Mouse (Mus musculus) embryonic stem cell, embryonic (primary cell): ENCODE data around the gene Tln2.

Source experiments
- CTCF ChIA-PET, 4 experiments: fragments of 300-600 bp in 2 of 4; fragments of 350-600 bp in 2 of 4; sonication (Branson Sonifier 250); formaldehyde crosslinking; loops; one replicate each; lab custom pipeline; 2022; ENCODE audit warnings: inconsistent platforms in 2 of 4; lab: Charles Lee
- POLR2A ChIA-PET, 4 experiments: fragments of 300-600 bp in 2 of 4; fragments of 350-600 bp in 2 of 4; sonication (Branson Sonifier 250); formaldehyde crosslinking; loops; one replicate each; lab custom pipeline; 2022; ENCODE audit warnings: antibody characterized with exemption in 4 of 4, inconsistent platforms in 1 of 4; lab: Charles Lee

Tln2 gene

DNA sequence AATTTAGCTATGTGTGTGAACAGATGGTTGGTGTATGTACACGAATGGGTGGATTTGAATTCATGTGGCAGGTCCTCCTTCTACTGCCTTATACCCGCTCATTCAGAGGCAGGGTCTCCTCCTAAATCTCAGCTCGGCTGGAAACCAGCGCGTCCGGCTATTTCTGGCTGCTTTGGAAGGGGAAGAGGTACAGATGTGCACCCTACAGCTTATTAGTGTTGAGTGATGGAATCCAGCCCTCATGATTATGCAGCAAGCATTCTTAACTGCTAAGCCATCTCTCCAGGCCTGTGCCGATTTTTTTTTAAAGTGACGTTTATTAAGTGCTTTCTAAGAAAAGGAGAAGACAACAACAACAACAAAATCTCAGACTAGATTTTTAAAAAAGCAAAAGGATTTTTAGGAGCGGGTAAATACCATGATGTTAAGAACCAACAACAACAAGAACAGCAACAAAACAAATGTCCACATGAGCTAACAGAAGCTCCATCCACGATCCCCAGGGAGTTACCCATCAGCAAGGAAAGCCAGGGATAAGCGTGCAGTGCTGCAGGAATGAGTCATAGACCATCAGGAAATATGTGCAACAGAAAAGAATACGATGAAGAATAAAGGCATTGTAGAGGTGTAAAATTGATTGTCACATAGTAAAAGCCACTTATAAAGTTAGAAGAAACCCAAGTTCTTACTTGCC is 130.2 kb downstream of the Tln2 start:
- ChIA-PET POLR2A (interaction anchor here in 1 of 4 experiments (1.2 kb wide), 1 partner anchor 26 kb away, joined by 3 read pairs; no protein-coding TSS in a partner anchor), CTCF (interaction anchor here in 2 of 4 experiments (0.6 kb wide), 2 partner anchors 11 to 428 kb away, joined by 3 to 4 read pairs; no protein-coding TSS in a partner anchor)

- ChIA-PET CTCF (no interaction called here), POLR2A (interaction anchor here in 1 of 4 experiments (1.2 kb wide), 1 partner anchor 26 kb away, joined by 3 read pairs; no protein-coding TSS in a partner anchor)
These were observed 131.0 kb downstream of the Tln2 start for GRCm38 (mm10) chr9:67428306-67429047.

- CTCF ChIA-PET, result no interaction called here
- POLR2A ChIA-PET, result no interaction called here
These were observed 133.2 kb downstream of the Tln2 start for GRCm38 (mm10) chr9:67426304-67426703.

DNA sequence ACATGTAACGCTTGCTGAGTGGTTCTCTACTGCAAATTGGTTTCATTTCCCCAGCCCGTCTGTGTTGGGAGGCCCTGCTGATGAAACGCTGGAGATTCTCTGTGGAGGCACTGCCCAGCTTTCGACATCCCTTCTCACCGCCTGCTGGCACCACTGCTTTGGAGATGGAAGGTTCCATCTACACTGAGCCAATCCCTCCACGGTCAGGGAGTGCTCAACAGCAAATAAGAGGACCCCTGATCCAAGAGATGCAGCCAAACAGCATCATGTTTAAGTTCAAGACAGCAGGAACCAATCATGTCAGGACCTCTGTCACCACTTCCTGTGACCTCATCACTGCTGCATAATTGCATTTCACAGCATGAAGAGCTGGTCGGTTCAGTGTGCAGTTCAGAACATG is 135.4 kb downstream of the Tln2 start:
- CTCF ChIA-PET, result no interaction called here
- POLR2A ChIA-PET, result no interaction called here

- ChIA-PET CTCF (interaction anchor here in 2 of 4 experiments (0.6 to 0.7 kb wide), 2 partner anchors 12 to 431 kb away, joined by 3 to 6 read pairs; no protein-coding TSS in a partner anchor), POLR2A (interaction anchor here in 1 of 4 experiments (1.3 kb wide), 1 partner anchor 148 kb away, joined by 3 read pairs; no protein-coding TSS in a partner anchor)
These were observed 141.4 kb downstream of the Tln2 start for GRCm38 (mm10) chr9:67418092-67418491.

- ChIA-PET CTCF (interaction anchor here in 1 of 4 experiments (0.6 kb wide), 1 partner anchor 545 kb away, joined by 3 read pairs; no protein-coding TSS in a partner anchor), POLR2A (no interaction called here)
These were observed 148.8 kb downstream of the Tln2 start for GRCm38 (mm10) chr9:67410667-67411066.

- ChIA-PET POLR2A (interaction anchor here in 1 of 4 experiments (1.6 kb wide), 1 partner anchor 112 kb away, joined by 3 read pairs; no protein-coding TSS in a partner anchor), CTCF (interaction anchor here in 1 of 4 experiments (0.7 kb wide), 1 partner anchor 147 kb away, joined by 5 read pairs; no protein-coding TSS in a partner anchor)
These were observed 154.8 kb downstream of the Tln2 start for GRCm38 (mm10) chr9:67404736-67405135.

- POLR2A ChIA-PET, result interaction anchor here in 1 of 4 experiments (1.0 kb wide), 1 partner anchor 10 kb away, joined by 3 read pairs; no protein-coding TSS in a partner anchor
- CTCF ChIA-PET, result interaction anchor here (0.6 to 1.0 kb wide), 6 partner anchors 17 to 369 kb away, joined by 3 to 9 read pairs (median 4); no protein-coding TSS in a partner anchor
These were observed 159.9 kb downstream of the Tln2 start for GRCm38 (mm10) chr9:67399563-67399962.

DNA sequence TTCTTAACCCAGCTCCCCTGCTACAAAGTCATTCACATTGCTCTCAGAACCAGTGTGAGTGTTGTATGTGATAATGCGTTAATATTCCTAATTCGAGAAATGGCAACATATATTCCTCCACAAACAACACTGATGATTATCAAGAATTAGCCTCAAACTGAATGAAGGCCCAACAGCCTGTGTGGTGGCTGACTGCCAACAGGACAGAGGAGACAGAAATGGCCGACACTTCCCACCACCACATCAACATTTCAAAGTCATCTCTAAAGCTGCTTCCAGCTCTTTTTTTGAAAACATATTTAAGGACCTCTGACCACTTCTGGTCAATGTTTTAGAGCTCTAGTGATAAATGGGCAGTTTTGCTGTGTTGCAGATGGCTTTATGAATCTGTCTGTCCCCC is 161.7 kb downstream of the Tln2 start:
- POLR2A ChIA-PET, result no interaction called here

GRCm38 (mm10) chr9:67396446-67396845 is 163.1 kb downstream of the Tln2 start:
- POLR2A ChIA-PET, result no interaction called here
- CTCF ChIA-PET, result no interaction called here

More for the DNA sequence above, 161.7 kb downstream of the Tln2 start:
- CTCF ChIA-PET, result no interaction called here

- CTCF ChIA-PET, result no interaction called here
- POLR2A ChIA-PET, result interaction anchor here in 1 of 4 experiments (1.9 kb wide), 1 partner anchor 10 kb away, joined by 7 read pairs; no protein-coding TSS in a partner anchor
These were observed 175.4 kb downstream of the Tln2 start for GRCm38 (mm10) chr9:67384028-67384590.

GRCm38 (mm10) chr9:67380095-67380494 is 179.4 kb downstream of the Tln2 start:
- POLR2A ChIA-PET, result no interaction called here

GRCm38 (mm10) chr9:67378772-67379171 is 180.7 kb downstream of the Tln2 start:
- POLR2A ChIA-PET, result interaction anchor here in 1 of 4 experiments (0.5 kb wide), 1 partner anchor 1065 kb away, joined by 4 read pairs; no protein-coding TSS in a partner anchor
- CTCF ChIA-PET, result interaction anchor here in 1 of 4 experiments (0.5 kb wide), 1 partner anchor 50 kb away, joined by 3 read pairs; no protein-coding TSS in a partner anchor

More at GRCm38 (mm10) chr9:67380095-67380494, 179.4 kb downstream of the Tln2 start:
- CTCF ChIA-PET, result no interaction called here

GRCm38 (mm10) chr9:67368078-67368477 is 191.4 kb downstream of the Tln2 start:
- CTCF ChIA-PET, result no interaction called here
- POLR2A ChIA-PET, result no interaction called here

- POLR2A ChIA-PET, result interaction anchor here in 1 of 4 experiments (1.2 kb wide), 1 partner anchor 15 kb away, joined by 3 read pairs; no protein-coding TSS in a partner anchor
- CTCF ChIA-PET, result no interaction called here
These were observed 197.0 kb downstream of the Tln2 start for GRCm38 (mm10) chr9:67362511-67362910.

GRCm38 (mm10) chr9:67362053-67362452 is 197.4 kb downstream of the Tln2 start:
- ChIA-PET CTCF (interaction anchor here in 1 of 4 experiments (1.1 kb wide), 1 partner anchor 46 kb away, joined by 10 read pairs; no protein-coding TSS in a partner anchor), POLR2A (interaction anchor here in 2 of 4 experiments (1.1 to 1.2 kb wide), 3 partner anchors 12 to 18 kb away, joined by 3 to 4 read pairs (median 3); no protein-coding TSS in a partner anchor)

GRCm38 (mm10) chr9:67361511-67361910 is 198.0 kb downstream of the Tln2 start:
- POLR2A ChIA-PET, result interaction anchor here in 3 of 4 experiments (0.7 to 1.2 kb wide), 5 partner anchors 13 to 19 kb away, joined by 3 to 6 read pairs (median 4); no protein-coding TSS in a partner anchor
- CTCF ChIA-PET, result interaction anchor here in 1 of 4 experiments (0.6 to 1.1 kb wide), 2 partner anchors 46 to 468 kb away, joined by 3 to 10 read pairs; no protein-coding TSS in a partner anchor

DNA sequence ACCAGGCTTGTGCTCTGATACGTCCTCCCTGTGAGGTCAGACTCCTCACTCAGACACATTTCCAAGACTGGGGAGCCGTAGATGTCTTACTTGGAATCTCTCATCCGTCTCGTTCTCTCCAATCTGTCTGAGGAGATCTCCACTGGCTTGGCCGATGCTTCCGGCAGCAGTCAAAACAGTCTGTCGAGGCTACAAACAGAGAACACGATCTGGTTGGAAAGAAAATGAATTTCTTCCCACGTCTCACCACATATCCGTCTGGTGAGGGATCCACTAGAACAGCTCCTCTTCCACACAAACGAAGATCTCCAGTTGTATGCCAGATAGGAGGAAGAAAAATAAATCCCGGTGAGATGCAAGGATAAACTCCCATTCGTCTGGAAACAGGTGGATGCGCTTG is 205.1 kb downstream of the Tln2 start:
- POLR2A ChIA-PET, result interaction anchor here in 1 of 4 experiments (1.1 kb wide), 1 partner anchor 13 kb away, joined by 3 read pairs; no protein-coding TSS in a partner anchor

More for the DNA sequence above, 205.1 kb downstream of the Tln2 start:
- CTCF ChIA-PET, result no interaction called here
